Mouse (Mus musculus): ENCODE data around the gene Olfr49. TPM values are rescaled to one million over a fixed set of nuclear protein-coding genes. Genes with fewer than 3 reads are reported as not detected.
"Not testable (repeated sequence)": the region's sequence is repeated elsewhere in the genome, so short reads cannot be mapped to it uniquely, and the experiment has no call there.

Gene Olfr49
- total RNA-seq, 2 experiments from 2014 or later: not detected

GRCm38 (mm10) chr14:54232811-54233558, 51.8 kb downstream of the Olfr49 start:
- peak; percentile 84 for ATAC-seq (replicated peaks; ENCODE audit: poor library complexity, severe bottlenecking)

DNA sequence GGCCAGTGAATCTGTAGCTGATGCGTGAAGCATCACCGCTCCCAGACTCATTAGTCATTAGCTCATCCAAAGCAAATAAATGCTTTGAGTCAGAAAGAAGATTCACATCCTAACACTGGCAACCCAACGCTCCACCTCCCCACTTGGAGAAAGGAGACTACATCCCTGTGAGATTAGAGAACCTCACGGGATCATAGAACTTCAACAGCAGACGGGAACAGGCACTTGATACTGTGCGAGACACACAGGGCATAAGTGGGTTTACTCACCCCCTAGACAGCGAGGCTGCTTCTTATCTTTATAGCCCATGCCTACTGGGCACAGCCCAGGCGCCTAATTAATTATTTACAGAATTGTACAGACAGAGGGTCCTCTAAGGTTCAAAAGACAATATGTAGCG, 52.6 kb downstream of the Olfr49 start:
- ATAC-seq (replicated peaks; ENCODE audit: poor library complexity, severe bottlenecking): no peak

DNA sequence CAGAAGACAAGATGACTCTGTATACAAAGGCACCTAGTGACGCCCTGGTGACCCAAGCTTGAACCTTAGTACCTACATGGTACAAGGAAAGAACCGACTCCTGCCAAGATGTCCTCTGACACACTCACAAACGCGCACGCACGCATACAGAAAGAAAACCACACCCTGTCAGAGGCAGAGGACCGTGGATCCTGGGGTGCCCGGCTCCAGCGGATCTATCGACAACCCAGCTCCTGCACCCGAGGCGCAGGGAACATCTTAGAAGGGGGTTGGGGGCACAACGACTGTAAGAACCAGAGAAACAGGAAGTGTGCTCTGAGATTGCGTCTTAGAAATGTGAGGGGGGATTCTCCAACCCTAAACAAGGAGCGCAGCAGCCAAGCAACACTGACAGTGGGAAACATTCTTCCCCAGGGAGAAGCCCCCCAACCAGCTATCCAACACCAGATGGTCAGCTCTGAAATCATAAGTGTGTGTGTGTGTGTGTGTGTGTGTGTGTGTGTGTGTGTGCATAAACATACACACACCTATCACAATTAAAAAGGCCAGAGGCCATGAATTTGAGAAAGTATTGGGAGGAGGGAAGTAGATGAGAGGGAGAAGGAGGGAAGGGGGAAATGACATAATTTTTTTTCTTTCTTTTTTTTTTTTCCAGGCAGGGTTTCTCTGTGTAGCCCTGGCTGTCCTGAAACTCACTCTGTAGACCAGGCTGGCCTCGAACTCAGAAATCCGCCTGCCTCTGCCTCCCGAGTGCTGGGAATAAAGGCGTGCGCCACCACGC, 53.4 kb downstream of the Olfr49 start:
- ATAC-seq (replicated peaks; ENCODE audit: poor library complexity, severe bottlenecking): 0 out of 2 replicates have a peak, but pooled peaks have one; percentile 8

GRCm38 (mm10) chr14:54230638-54231150, 54.0 kb downstream of the Olfr49 start:
- ATAC-seq (replicated peaks; ENCODE audit: poor library complexity, severe bottlenecking): no peak

GRCm38 (mm10) chr14:54229849-54230248, 54.9 kb downstream of the Olfr49 start:
- ATAC-seq (replicated peaks; ENCODE audit: poor library complexity, severe bottlenecking): not testable (repeated sequence)

DNA sequence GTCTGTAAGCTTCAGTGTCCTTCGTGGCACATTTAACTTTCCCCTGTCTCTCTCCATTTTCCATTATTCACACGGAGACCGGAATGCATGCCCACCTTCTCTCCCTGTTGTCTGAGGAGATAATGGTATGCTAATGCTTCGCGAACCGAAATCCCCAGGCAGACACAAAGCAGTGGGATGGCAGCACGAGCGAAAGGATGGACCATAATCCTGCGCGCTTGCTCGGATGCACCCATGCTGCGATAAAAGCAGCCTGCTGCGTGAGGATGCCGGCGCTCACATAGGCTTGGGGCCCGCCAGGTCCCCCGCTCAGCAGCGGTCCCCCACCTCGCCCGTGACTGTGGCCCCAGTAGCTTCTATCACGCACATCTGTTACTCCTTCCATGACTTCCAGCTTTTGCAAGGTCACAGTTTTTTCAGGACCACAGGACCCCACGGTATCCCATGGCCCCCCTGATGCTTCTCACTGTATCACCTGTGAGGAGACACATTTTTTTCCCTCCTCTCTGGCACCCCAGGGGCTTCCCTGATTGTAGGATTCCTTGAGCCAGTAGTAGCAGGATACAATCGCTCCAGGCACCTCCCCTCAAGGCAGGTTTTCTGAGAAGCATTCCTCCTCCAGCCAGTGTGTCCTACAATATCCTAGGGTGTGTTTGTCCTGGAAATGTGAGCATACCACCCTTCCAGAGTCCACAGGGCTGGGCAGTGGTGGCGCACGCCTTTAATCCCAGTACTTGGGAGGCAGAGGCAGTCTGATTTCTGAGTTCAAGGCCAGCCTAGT, 55.6 kb downstream of the Olfr49 start:
- ATAC-seq (replicated peaks; ENCODE audit: poor library complexity, severe bottlenecking): no peak

GRCm38 (mm10) chr14:54228501-54228900, 56.2 kb downstream of the Olfr49 start:
- no peak for ATAC-seq (replicated peaks; ENCODE audit: poor library complexity, severe bottlenecking)

Other genes with a start within 250 kb of the Olfr49 start
- 248 and 260 TPM in 2 replicates for gene Dad1, start 30.8 kb downstream of the Olfr49 start, total RNA-seq (2014; fragmentation: Nextera tagmentation)
- gene Dad1, start 30.8 kb downstream of the Olfr49 start, total RNA-seq (2017): 123 and 177 TPM in 2 replicates
- gene Abhd4, start 30.8 kb downstream of the Olfr49 start, total RNA-seq (2014; fragmentation: Nextera tagmentation): 39.9 and 41.9 TPM in 2 replicates
- gene Abhd4, start 30.8 kb downstream of the Olfr49 start, total RNA-seq (2017): 24.3 and 24.9 TPM in 2 replicates
- gene Oxa1l, start 75.9 kb upstream of the Olfr49 start, total RNA-seq (2014; fragmentation: Nextera tagmentation): 43.2 and 53.8 TPM in 2 replicates
- 30.6 and 51.1 TPM in 2 replicates for gene Oxa1l, start 75.9 kb upstream of the Olfr49 start, total RNA-seq (2017)
- gene Slc7a7, start 132.8 kb upstream of the Olfr49 start, total RNA-seq (2014; fragmentation: Nextera tagmentation): 10.3 and 10.7 TPM in 2 replicates
- gene Slc7a7, start 132.8 kb upstream of the Olfr49 start, total RNA-seq (2017): 3.0 and 3.1 TPM in 2 replicates
- gene Mrpl52, start 142.0 kb upstream of the Olfr49 start, total RNA-seq (2014; fragmentation: Nextera tagmentation): 63.7 and 100 TPM in 2 replicates
- 34.0 and 40.1 TPM in 2 replicates for gene Mrpl52, start 142.0 kb upstream of the Olfr49 start, total RNA-seq (2017)
- not detected in 2 replicates for gene Mmp14, start 146.7 kb upstream of the Olfr49 start, total RNA-seq (2014; fragmentation: Nextera tagmentation)
- not detected in 2 replicates for gene Mmp14, start 146.7 kb upstream of the Olfr49 start, total RNA-seq (2017)
- gene Lrp10, start 179.2 kb upstream of the Olfr49 start, total RNA-seq (2014; fragmentation: Nextera tagmentation): 37.3 and 41.5 TPM in 2 replicates
- gene Lrp10, start 179.2 kb upstream of the Olfr49 start, total RNA-seq (2017): 20.0 and 23.7 TPM in 2 replicates
- not detected in 2 replicates for gene Rem2, start 191.2 kb upstream of the Olfr49 start, total RNA-seq (2014; fragmentation: Nextera tagmentation)
- not detected in 2 replicates for gene Rem2, start 191.2 kb upstream of the Olfr49 start, total RNA-seq (2017)
- gene Prmt5, start 232.6 kb upstream of the Olfr49 start, total RNA-seq (2014; fragmentation: Nextera tagmentation): 69.5 and 89.4 TPM in 2 replicates
- 57.4 and 68.2 TPM in 2 replicates for gene Prmt5, start 232.6 kb upstream of the Olfr49 start, total RNA-seq (2017)

Measured in granulocyte monocyte progenitor cell, adult 5-6 weeks (primary cell).